Mouse (Mus musculus): ENCODE data around the gene Htr3a. TPM values are rescaled to one million over a fixed set of nuclear protein-coding genes. Genes with fewer than 3 reads are reported as not detected.
A peak's percentile ranks its signal among the peaks of the same experiment; 100 is the strongest.

The Htr3a gene
- polyA plus RNA-seq, 1 experiment from 2014 or later = 3.0 TPM

DNA sequence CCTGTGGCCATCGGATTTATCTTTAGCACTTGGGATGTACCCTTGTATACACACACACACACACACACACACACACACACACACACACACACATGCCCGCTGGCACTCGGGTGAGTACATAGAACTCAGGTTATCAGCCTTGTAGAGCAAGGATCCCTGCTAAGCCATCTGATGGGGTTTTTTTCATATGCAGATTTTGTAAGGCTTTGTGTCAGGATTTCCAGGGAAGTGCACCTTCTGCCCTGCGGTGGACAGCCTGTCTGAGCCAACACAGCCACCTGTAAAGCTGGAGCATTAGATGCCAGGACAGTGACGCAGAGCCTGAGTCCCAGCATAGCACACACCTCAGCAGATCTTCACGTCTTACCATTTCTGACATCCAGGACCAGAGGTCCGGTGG is 21.8 kb downstream of the Htr3a start:
- no peaks in the 10 kb centered on the region for H3K4me1 ChIP-seq (replicated peaks)
- no peak overlapping the region for H3K4me3 ChIP-seq (replicated peaks)
- WGBS = 78% methylated on average over 7 of the region's 7 CpGs
- no peaks in the 10 kb centered on the region for H3K36me3 ChIP-seq
- no peaks in the 10 kb centered on the region for H3K27me3 ChIP-seq (replicated peaks)
- ATAC-seq = no peak
- H3K9ac ChIP-seq = no peak overlapping the region
- H3K9me3 ChIP-seq = no peaks in the 10 kb centered on the region
- no peak overlapping the region for H3K4me2 ChIP-seq (replicated peaks)
- H3K27ac ChIP-seq = no peak overlapping the region

DNA sequence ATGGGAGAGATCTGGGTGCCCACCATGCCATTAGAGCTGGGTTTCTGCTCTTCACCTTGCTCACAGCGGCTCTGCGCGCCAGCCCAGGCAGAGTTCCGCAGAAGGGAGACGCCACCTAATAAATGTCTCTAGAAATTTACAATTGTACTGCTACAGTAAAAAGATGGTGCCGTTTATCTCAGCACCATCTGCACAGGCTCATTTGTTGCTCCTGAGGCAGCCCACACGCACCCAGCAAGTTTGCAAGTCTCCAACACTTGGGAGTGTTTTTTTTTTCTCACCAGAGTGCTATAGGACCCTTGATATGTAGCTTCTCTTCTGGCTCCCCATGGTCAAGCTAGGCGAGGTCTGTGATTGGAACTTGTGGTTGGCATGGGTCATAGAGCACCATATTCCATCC is 38.0 kb downstream of the Htr3a start:
- Histone ChIP-seq H3K4me3 (replicated peaks) (no peak overlapping the region), H3K27me3 (replicated peaks) (no peaks in the 10 kb centered on the region), H3K4me2 (replicated peaks) (no peak overlapping the region), H3K9me3 (no peaks in the 10 kb centered on the region), H3K36me3 (no peaks in the 10 kb centered on the region), H3K27ac (no peak overlapping the region), H3K9ac (no peak overlapping the region), H3K4me1 (replicated peaks) (no peaks in the 10 kb centered on the region)
- no peak for ATAC-seq
- WGBS = 69% methylated on average over 8 of the region's 8 CpGs

DNA sequence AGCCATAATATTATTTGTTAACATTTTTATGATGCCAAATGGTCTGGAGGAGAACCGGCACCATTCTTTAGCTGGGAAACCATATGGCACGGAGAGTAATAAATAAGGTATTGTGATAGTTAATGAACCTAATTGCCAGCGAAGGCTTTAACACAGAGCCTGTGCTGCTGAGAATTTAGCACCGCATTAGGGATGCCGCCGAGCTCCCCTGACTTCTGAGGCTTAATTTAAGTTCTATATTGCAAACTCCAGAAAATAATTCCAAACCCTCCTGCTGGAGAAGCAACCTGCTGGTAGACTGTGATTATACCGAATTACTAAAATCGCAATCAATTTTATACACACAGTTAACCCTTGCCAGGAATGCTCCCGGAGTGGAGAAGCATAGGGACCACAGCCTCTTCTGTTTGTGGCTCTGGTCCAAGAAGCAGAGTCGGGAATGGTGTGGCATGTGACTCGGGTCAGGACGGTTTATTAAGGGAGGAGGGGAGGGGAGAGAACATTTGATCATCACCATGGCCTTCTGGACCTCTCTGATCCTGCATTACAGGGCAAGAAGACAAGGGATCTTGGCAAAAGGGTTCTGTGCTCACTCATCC is 44.3 kb downstream of the Htr3a start:
- Histone ChIP-seq H3K4me3 (replicated peaks) (no peak overlapping the region), H3K4me1 (replicated peaks) (no peaks in the 10 kb centered on the region), H3K4me2 (replicated peaks) (no peak overlapping the region), H3K9me3 (no peaks in the 10 kb centered on the region), H3K27me3 (replicated peaks) (no peaks in the 10 kb centered on the region), H3K9ac (no peak overlapping the region), H3K36me3 (no peaks in the 10 kb centered on the region), H3K27ac (no peak overlapping the region)
- ATAC-seq = no peak
- 57% methylated on average over 12 of the region's 12 CpGs for WGBS

DNA sequence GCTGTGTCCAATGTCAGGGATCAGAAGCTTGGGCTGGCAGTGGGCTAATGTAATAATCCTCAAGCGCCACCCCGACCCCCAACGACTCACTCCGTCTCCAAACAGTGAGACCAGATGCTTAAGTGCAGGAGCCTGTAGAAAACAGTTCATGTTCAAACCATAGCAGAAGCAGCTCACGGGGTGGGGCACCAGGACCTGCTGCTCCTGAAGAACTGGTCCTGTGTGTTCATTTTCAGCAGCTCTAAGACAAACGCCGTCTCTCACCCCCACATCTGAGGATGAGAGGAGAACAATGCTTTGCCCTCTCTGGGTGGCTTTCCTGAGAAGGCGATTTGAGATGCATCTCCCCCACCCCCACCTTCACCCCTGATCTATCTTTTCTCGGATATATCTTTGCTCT is 45.7 kb downstream of the Htr3a start:
- 34% methylated on average over 9 of the region's 9 CpGs for WGBS
- no peak overlapping the region for H3K4me2 ChIP-seq (replicated peaks)
- no peaks in the 10 kb centered on the region for H3K27me3 ChIP-seq (replicated peaks)
- no peak overlapping the region for H3K27ac ChIP-seq
- no peak for ATAC-seq
- no peak overlapping the region for H3K4me3 ChIP-seq (replicated peaks)
- no peaks in the 10 kb centered on the region for H3K4me1 ChIP-seq (replicated peaks)
- no peak overlapping the region for H3K9ac ChIP-seq
- no peaks in the 10 kb centered on the region for H3K36me3 ChIP-seq
- no peaks in the 10 kb centered on the region for H3K9me3 ChIP-seq

DNA sequence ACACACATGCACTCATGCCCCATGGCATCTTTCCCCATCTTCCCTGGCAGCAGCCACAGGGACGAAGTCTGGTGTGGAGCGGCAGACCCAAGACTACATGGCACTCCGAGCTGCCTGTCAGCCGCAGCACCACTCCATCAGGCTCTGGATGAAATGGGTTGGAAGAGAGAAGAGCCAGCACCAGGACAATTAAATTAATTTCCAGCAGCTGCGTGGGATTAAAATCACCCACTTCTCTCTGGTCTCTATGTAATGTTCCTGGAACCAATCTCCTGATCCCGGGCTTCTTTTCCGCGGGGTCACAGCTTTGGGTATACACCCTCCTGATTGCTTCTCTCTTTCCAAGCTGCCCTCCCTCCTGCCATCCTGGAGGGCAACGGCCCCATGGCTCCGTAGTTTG is 49.4 kb downstream of the Htr3a start:
- no peaks in the 10 kb centered on the region for H3K4me1 ChIP-seq (replicated peaks)
- no peak overlapping the region for H3K27ac ChIP-seq
- H3K9ac ChIP-seq = no peak overlapping the region
- WGBS = 86% methylated on average over 10 of the region's 10 CpGs
- ATAC-seq = no peak
- no peak overlapping the region for H3K4me3 ChIP-seq (replicated peaks)
- no peaks in the 10 kb centered on the region for H3K36me3 ChIP-seq
- H3K4me2 ChIP-seq (replicated peaks) = no peak overlapping the region
- H3K27me3 ChIP-seq (replicated peaks) = no peaks in the 10 kb centered on the region
- no peaks in the 10 kb centered on the region for H3K9me3 ChIP-seq

DNA sequence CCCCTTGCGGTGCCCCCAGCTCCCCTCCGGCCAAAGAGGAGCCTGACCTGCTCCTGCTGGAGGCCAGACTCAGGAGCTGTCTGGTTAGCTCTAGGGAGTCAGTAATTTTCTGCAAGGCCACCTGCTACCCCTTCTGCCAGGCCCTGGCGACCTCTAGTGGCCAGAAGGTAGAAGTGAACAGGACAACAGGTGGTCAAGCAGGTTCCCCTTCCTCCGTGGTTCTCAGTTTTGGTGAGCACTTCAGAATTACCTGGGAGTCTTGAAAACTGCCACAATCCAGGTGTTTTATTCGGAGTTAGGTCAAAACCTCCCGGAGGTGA is 50.4 kb downstream of the Htr3a start:
- H3K36me3 ChIP-seq = no peaks in the 10 kb centered on the region
- no peaks in the 10 kb centered on the region for H3K27me3 ChIP-seq (replicated peaks)
- H3K9ac ChIP-seq = no peak overlapping the region
- no peaks in the 10 kb centered on the region for H3K4me1 ChIP-seq (replicated peaks)
- no peak overlapping the region for H3K4me2 ChIP-seq (replicated peaks)
- peak; percentile 84 for ATAC-seq
- WGBS = 3% methylated on average over 6 of the region's 6 CpGs
- no peaks in the 10 kb centered on the region for H3K9me3 ChIP-seq
- no peak overlapping the region for H3K27ac ChIP-seq
- H3K4me3 ChIP-seq (replicated peaks) = no peak overlapping the region

DNA sequence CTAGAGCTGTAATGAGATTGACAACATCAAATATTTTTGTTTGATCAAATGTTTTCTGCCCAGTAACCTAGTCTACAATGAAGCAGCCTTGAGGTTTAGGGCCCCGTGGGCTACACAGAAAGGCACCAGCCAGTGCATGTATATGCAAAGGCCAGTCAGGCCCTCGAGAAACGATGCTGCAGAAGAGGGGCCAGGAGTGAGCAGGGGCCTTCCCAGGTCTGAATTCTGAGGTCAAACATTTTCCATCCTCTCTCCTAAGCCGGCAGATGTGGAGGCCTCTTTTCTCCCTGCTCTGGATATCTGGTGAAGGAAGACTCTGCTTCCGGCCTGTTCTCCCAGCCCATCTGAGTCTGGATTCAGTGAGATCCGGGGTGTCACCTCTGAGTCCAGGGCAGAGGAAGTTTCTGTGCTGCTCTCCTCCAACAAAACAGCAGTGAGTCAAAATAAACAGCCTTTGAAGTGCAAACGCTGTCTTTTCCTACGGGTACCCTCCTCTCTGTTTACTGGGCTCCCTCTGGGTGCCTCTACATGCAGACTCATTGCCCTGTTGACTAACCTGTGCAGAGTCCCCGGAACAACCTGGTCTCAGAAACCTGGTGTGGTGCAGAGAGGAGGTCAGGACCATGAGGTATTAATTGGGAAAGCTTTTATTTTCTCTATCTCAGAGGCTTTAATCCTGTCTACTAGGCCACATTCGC is 50.9 kb downstream of the Htr3a start:
- ATAC-seq = peak; percentile 34

DNA sequence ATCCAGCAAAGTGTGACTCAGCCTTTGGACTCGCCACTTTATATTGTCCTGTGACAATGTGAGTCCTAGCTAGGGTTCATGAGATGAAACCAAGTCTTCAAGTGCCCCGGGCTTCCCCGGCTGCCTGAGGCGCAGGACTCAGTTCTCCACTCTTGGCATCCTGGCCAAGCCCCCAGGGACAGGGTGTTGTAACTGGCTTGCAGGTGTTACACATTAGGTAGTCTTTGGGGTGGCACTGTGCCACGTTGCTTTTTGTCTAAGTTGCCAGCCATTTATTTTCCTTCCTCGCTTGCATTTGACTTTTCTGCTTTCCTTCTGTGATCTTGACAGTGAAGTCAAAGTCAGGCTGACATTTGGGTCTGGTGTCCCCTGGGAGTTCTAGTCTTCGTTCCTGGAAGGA is 53.0 kb downstream of the Htr3a start:
- ATAC-seq = no peak
- Histone ChIP-seq H3K4me1 (replicated peaks) (no peaks in the 10 kb centered on the region), H3K4me3 (replicated peaks) (no peak overlapping the region), H3K4me2 (replicated peaks) (no peak overlapping the region), H3K27me3 (replicated peaks) (no peaks in the 10 kb centered on the region), H3K36me3 (no peaks in the 10 kb centered on the region), H3K27ac (no peak overlapping the region), H3K9ac (no peak overlapping the region), H3K9me3 (no peaks in the 10 kb centered on the region)
- WGBS = 76% methylated on average over 7 of the region's 7 CpGs

More for the DNA sequence above, 50.9 kb downstream of the Htr3a start:
- no peaks in the 10 kb centered on the region for H3K27me3 ChIP-seq (replicated peaks)
- no peak overlapping the region for H3K4me3 ChIP-seq (replicated peaks)
- no peak overlapping the region for H3K9ac ChIP-seq
- no peaks in the 10 kb centered on the region for H3K4me1 ChIP-seq (replicated peaks)
- H3K9me3 ChIP-seq = no peaks in the 10 kb centered on the region
- no peaks in the 10 kb centered on the region for H3K36me3 ChIP-seq
- H3K4me2 ChIP-seq (replicated peaks) = no peak overlapping the region
- 31% methylated on average over 10 of the region's 10 CpGs for WGBS
- H3K27ac ChIP-seq = no peak overlapping the region

DNA sequence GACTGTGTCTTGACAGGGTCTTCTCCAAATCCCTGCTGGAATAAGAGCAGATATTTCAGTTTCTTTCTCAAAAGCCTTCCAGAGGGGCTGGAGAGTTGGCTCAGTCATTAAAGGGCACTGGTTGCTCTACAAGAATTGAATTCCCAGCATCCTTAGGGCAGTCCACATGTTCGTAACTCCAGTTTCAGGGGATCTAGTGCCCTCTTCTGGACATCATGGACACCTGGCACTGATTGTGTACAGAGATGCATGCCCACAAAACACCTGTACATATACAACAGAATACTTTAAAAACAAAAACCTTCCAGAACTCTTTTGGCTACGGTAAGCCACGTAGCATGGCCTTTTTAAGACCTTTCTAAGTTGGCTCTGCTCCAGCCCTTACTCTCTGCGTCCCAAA is 54.7 kb downstream of the Htr3a start:
- Histone ChIP-seq H3K27ac (no peak overlapping the region), H3K4me3 (replicated peaks) (no peak overlapping the region), H3K9me3 (no peaks in the 10 kb centered on the region), H3K4me1 (replicated peaks) (no peaks in the 10 kb centered on the region), H3K27me3 (replicated peaks) (no peaks in the 10 kb centered on the region), H3K4me2 (replicated peaks) (no peak overlapping the region), H3K36me3 (no peaks in the 10 kb centered on the region), H3K9ac (no peak overlapping the region)
- 88% methylated on average over 4 of the region's 4 CpGs for WGBS
- no peak for ATAC-seq

DNA sequence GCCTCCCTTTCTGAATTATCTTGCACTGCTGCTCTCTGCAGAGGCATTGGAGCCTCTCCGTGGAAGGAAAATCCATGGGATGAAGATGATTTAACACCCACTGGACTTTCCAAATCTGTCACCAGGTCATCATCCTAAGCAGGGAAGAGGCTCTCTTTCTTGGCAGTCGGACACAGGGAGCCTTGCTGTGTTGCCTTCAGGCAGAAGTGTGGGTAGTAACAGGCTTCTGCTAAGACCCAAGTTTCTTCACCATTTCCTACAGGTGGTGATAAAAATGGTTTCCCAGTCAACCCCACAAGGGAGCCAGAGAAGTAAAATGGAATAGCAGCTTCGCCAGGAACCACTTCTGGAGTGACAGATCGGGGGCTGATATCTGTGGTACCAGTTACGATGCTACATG is 61.4 kb downstream of the Htr3a start:
- Histone ChIP-seq H3K9me3 (no peaks in the 10 kb centered on the region), H3K4me1 (replicated peaks) (no peaks in the 10 kb centered on the region), H3K4me2 (replicated peaks) (no peak overlapping the region), H3K27me3 (replicated peaks) (no peaks in the 10 kb centered on the region), H3K4me3 (replicated peaks) (no peak overlapping the region), H3K9ac (no peak overlapping the region), H3K27ac (no peak overlapping the region), H3K36me3 (no peaks in the 10 kb centered on the region)
- ATAC-seq = no peak
- WGBS = 89% methylated on average over 5 of the region's 5 CpGs

Other genes starting within 250 kb of the Htr3a start
- gene Zbtb16, start 74.9 kb downstream of the Htr3a start, polyA plus RNA-seq (2015; fragmentation: Nextera tagmentation; extraction: Ambion mirVana) = 2.0 and 2.4 TPM in 2 replicates
- gene Htr3b, start 53.9 kb upstream of the Htr3a start, polyA plus RNA-seq (2015; fragmentation: Nextera tagmentation; extraction: Ambion mirVana) = 1.9 and 2.0 TPM in 2 replicates
- 19.0 and 19.2 TPM in 2 replicates for gene Usp28, start 74.3 kb upstream of the Htr3a start, polyA plus RNA-seq (2015; fragmentation: Nextera tagmentation; extraction: Ambion mirVana)
- gene Zw10, start 144.5 kb upstream of the Htr3a start, polyA plus RNA-seq (2015; fragmentation: Nextera tagmentation; extraction: Ambion mirVana) = 27.4 and 30.4 TPM in 2 replicates
- gene Tmprss5, start 170.2 kb upstream of the Htr3a start, polyA plus RNA-seq (2015; fragmentation: Nextera tagmentation; extraction: Ambion mirVana) = 0.90 and 1.2 TPM in 2 replicates

Measured in intestine, embryonic 15.5 days (tissue).